Mouse (Mus musculus) megakaryocyte, embryonic 14.5 days (primary cell): ENCODE results near the gene Myo18b.

Source experiments
- FLI1 ChIP-seq: IDR thresholded peaks from 2 replicates; pipeline ENCODE4 v1.6.1; 2012; ENCODE audit warnings: low read length, inconsistent platforms, mixed read lengths
- GATA1 ChIP-seq: IDR thresholded peaks from 3 replicates; pipeline ENCODE4 v1.6.1; 2012; ENCODE audit warnings: mixed read lengths, low read length, inconsistent platforms, borderline replicate concordance

DNA sequence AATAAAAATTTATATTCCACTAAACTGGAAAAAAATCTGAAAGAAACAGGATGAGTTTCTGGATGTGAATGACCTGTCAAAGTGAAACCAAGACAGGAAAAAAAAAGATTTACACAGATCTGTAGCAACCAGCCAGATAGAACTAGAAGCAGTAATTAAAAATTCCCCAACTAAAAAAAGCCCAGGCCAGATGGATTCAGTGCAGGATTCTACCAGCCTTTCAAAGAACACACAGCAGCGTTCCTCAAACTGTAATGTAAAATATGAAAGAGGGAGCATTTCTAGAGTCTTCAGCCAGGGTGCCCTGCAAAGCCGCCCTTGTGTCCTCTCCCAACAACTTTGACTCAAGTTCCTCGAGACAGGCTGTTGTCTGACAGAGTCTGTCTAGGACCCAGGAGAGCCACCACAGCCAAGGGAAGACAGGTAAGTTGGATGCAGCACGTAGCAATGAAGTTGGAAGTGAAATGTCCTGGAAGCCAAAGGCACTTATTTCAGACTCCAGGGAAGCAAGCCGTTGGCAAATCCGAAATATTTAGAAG lies 246.9 kb downstream of the Myo18b start:
- TF ChIP-seq GATA1 (no peak), FLI1 (no peak)
